Mouse (Mus musculus): ENCODE measurements at regions not wholly inside any gene's neighbourhood (a gene's known extent, or its start where the extent isn't known, plus 50 kb on each side); places are given as distances from the start of the nearest gene placed in this dataset.

DNA sequence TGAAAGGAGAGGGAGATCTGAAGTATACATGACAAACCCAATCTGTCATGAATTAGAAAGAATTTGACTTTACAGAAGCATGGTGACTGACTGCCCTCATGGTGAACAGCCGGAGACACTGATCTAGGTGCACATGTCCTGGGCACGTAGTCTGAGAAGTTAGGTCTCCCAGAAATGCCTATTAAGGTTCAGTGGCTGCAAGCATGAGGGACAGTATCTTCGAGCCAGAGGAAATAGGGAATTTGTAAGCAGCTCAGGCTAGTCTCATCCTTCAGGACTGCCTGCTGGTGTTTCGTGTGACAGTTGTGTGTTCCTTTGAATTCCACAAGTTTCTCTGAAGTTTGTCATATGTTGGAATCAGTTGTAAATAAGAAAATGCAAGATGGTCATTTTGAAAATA lies 189.2 kb upstream of the Ttc29 start:
- 69% methylated on average over 4 of the region's 4 CpGs for WGBS
- Histone ChIP-seq H3K4me3 (no peak overlapping the region), H3K27ac (replicated peaks) (peak overlapping the region; percentile 57), H3K9ac (no peak overlapping the region), H3K4me1 (replicated peaks) (peaks cover 9% of the 10 kb centered on the region; the same call in 1 of the 2 replicates), H3K9me3 (no peaks in the 10 kb centered on the region), H3K36me3 (no peaks in the 10 kb centered on the region), H3K4me2 (no peak overlapping the region), H3K27me3 (no peaks in the 10 kb centered on the region)
- no peak for ATAC-seq (ENCODE audit: low read depth)

DNA sequence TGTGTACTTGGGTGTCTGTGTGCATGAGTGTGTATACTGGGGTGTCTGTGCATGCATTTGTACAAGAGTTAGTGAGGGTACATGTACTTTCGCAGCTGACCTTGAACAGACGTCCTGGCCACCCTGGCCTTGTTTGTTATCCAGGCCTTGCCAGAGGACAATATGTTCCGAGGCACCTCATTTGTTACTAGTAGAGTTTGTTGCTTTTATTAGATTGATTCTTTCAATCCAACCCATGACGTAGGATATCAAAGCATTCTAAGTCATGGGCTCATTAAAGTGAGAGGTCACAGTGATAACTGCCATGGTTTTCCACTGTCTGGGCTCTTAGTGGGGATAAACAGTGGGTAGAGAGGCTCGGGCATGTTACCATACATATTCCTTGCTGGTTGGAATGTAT lies 188.1 kb upstream of the Ttc29 start:
- WGBS = 87% methylated on average over 5 of the region's 5 CpGs
- Histone ChIP-seq H3K4me2 (no peak overlapping the region), H3K4me1 (replicated peaks) (peaks cover 9% of the 10 kb centered on the region; the same call in 1 of the 2 replicates), H3K4me3 (no peak overlapping the region), H3K36me3 (no peaks in the 10 kb centered on the region), H3K27me3 (no peaks in the 10 kb centered on the region), H3K9me3 (no peaks in the 10 kb centered on the region), H3K9ac (no peak overlapping the region), H3K27ac (replicated peaks) (no peak overlapping the region)
- ATAC-seq (ENCODE audit: low read depth) = no peak

DNA sequence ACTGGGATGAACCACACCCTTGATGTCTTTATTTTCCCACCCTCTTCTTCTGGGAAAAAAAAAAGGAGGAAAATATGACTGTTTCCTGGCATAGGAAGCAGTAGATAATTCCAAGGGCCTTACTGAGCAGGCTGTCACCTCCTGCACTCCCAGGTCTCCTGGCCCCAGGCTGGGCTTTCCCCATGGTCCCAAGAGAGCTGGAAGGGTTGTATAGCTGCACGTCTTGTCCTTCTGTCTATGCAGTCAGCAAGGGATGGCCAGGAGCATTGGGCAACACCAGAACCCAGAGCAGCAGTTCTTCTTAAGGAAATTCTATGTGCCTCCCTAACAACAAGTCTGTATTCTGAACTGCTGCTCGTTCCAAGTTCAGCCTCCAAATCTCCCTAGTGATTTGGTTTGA lies 185.7 kb upstream of the Ttc29 start:
- no peak overlapping the region for H3K27ac ChIP-seq (replicated peaks)
- no peak overlapping the region for H3K4me2 ChIP-seq
- peaks cover 9% of the 10 kb centered on the region; the same call in 1 of the 2 replicates for H3K4me1 ChIP-seq (replicated peaks)
- H3K9me3 ChIP-seq = no peaks in the 10 kb centered on the region
- H3K4me3 ChIP-seq = no peak overlapping the region
- no peak for ATAC-seq (ENCODE audit: low read depth)
- no peaks in the 10 kb centered on the region for H3K27me3 ChIP-seq
- no peaks in the 10 kb centered on the region for H3K36me3 ChIP-seq
- H3K9ac ChIP-seq = no peak overlapping the region
- WGBS = 88% methylated on average over 2 of the region's 2 CpGs

DNA sequence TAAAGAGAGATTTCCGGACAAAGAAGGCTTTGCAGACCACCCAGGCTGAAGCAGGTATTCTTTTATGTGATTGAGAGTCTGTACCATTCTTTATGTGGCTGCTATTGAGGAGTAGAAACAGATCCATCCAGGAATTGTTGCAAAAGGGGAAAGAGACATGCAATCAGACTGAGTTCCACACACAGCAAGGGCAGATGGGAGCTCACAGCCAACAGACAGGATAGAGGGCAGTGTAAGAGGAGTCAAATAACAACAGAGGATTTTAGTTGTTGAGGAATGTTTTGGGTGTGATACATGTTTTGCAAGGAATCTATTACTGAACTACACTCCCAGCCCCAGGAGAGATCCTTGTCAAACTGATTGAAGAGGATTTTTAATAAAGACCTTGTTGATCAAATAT lies 184.2 kb upstream of the Ttc29 start:
- H3K4me3 ChIP-seq = no peak overlapping the region

DNA sequence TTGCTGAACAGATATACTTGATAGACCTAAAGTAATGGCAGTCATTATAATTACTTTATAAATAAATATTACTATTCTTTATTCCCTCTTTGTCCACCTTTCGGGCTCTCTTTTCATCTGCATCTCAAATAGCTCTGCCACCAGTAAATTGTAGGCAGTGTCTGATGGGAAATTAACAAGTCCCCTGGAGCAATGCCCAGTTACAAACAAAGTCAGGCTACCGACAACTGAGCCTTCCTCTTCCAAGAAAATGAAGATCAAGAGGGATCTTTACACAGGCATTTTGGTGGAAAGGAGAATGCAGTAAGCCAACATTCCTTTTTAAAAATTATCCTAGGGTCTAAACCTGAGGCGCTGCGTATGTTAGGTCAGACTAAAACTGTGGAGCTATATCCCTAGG lies 181.3 kb upstream of the Ttc29 start:
- WGBS = 71% methylated on average over 4 of the region's 4 CpGs
- H3K9me3 ChIP-seq = no peaks in the 10 kb centered on the region
- no peak overlapping the region for H3K4me3 ChIP-seq
- no peak overlapping the region for H3K27ac ChIP-seq (replicated peaks)
- no peaks in the 10 kb centered on the region for H3K36me3 ChIP-seq
- H3K27me3 ChIP-seq = no peaks in the 10 kb centered on the region
- no peak overlapping the region for H3K4me2 ChIP-seq
- no peak overlapping the region for H3K9ac ChIP-seq
- no peaks in the 10 kb centered on the region for H3K4me1 ChIP-seq (replicated peaks)
- ATAC-seq (ENCODE audit: low read depth) = no peak

More for the DNA sequence above, 184.2 kb upstream of the Ttc29 start:
- Histone ChIP-seq H3K27ac (replicated peaks) (no peak overlapping the region), H3K36me3 (no peaks in the 10 kb centered on the region), H3K27me3 (no peaks in the 10 kb centered on the region), H3K4me2 (no peak overlapping the region), H3K9ac (no peak overlapping the region), H3K9me3 (no peaks in the 10 kb centered on the region), H3K4me1 (replicated peaks) (peaks cover 5% of the 10 kb centered on the region; the same call in 1 of the 2 replicates)
- WGBS = 69% methylated on average over 1 of the region's 1 CpGs
- no peak for ATAC-seq (ENCODE audit: low read depth)

DNA sequence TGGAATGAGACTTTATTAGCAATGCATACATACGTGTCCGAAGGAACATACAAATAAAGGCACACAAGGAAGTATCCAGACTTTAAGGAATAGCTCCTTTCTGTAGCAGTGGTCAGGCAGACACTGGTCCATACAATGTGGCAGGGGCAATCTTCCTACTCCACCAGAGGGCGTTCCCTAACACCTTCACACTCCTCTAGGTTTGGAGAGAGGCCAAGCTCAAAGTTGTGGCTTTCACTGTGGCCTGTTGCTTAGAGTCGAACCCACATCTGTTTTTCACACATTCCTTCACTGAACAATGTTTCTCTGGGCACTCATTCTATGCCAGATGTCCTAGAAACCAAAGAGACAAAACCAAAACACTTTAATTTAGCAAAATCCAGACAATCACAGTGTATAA lies 178.4 kb upstream of the Ttc29 start:
- Histone ChIP-seq H3K27me3 (no peaks in the 10 kb centered on the region), H3K36me3 (no peaks in the 10 kb centered on the region), H3K4me2 (no peak overlapping the region), H3K9ac (no peak overlapping the region), H3K9me3 (no peaks in the 10 kb centered on the region), H3K4me1 (replicated peaks) (no peaks in the 10 kb centered on the region), H3K4me3 (no peak overlapping the region), H3K27ac (replicated peaks) (no peak overlapping the region)
- ATAC-seq (ENCODE audit: low read depth) = no peak
- WGBS = 88% methylated on average over 4 of the region's 4 CpGs

- H3K27me3 ChIP-seq = no peaks in the 10 kb centered on the region
- no peak overlapping the region for H3K4me3 ChIP-seq
- no peak overlapping the region for H3K9ac ChIP-seq
- WGBS = 50% methylated on average over 1 of the region's 1 CpGs
- H3K4me1 ChIP-seq (replicated peaks) = no peaks in the 10 kb centered on the region
- no peak overlapping the region for H3K27ac ChIP-seq (replicated peaks)
- no peak overlapping the region for H3K4me2 ChIP-seq
- no peak for ATAC-seq (ENCODE audit: low read depth)
- no peaks in the 10 kb centered on the region for H3K9me3 ChIP-seq
- H3K36me3 ChIP-seq = no peaks in the 10 kb centered on the region
Observed at GRCm38 (mm10) chr8:78037218-78037617, 175.9 kb upstream of the Ttc29 start.

- 90% methylated on average over 3 of the region's 3 CpGs for WGBS
- Histone ChIP-seq H3K27me3 (no peaks in the 10 kb centered on the region), H3K4me3 (no peak overlapping the region), H3K36me3 (no peaks in the 10 kb centered on the region), H3K4me1 (replicated peaks) (no peaks in the 10 kb centered on the region), H3K9me3 (no peaks in the 10 kb centered on the region), H3K27ac (replicated peaks) (no peak overlapping the region), H3K4me2 (no peak overlapping the region), H3K9ac (no peak overlapping the region)
- ATAC-seq (ENCODE audit: low read depth) = no peak
Observed at GRCm38 (mm10) chr8:78046691-78047090, 166.4 kb upstream of the Ttc29 start.

DNA sequence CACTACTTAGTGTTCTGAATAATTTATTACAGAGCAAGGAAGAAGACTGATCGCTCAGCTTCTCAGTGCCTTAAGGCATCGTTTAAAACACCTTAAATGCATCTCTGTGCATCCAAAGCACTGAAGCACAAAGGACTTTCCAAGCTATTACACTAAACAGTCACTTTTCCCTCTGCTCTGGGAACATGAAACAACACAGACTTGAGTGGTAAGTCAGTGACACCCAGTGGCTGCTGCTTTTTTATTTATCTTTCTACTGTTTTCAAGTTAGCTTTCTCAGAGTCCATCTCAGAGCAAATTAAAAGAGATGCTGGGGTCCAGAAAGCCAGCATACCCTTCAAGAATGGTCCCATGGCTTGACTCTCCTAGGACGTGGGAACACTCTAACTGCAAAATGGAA lies 162.3 kb upstream of the Ttc29 start:
- Histone ChIP-seq H3K9me3 (no peaks in the 10 kb centered on the region), H3K4me3 (no peak overlapping the region), H3K27ac (replicated peaks) (no peak overlapping the region), H3K4me1 (replicated peaks) (no peaks in the 10 kb centered on the region), H3K36me3 (no peaks in the 10 kb centered on the region), H3K27me3 (no peaks in the 10 kb centered on the region), H3K4me2 (no peak overlapping the region), H3K9ac (no peak overlapping the region)
- ATAC-seq (ENCODE audit: low read depth) = no peak
- WGBS = 66% methylated on average over 3 of the region's 3 CpGs

GRCm38 (mm10) chr8:78054435-78054834 lies 158.7 kb upstream of the Ttc29 start:
- Histone ChIP-seq H3K9ac (no peak overlapping the region), H3K36me3 (no peaks in the 10 kb centered on the region), H3K4me1 (replicated peaks) (no peaks in the 10 kb centered on the region), H3K4me3 (no peak overlapping the region), H3K9me3 (no peaks in the 10 kb centered on the region), H3K4me2 (no peak overlapping the region), H3K27me3 (no peaks in the 10 kb centered on the region), H3K27ac (replicated peaks) (no peak overlapping the region)
- WGBS = 16% methylated on average over 5 of the region's 5 CpGs
- no peak for ATAC-seq (ENCODE audit: low read depth)

DNA sequence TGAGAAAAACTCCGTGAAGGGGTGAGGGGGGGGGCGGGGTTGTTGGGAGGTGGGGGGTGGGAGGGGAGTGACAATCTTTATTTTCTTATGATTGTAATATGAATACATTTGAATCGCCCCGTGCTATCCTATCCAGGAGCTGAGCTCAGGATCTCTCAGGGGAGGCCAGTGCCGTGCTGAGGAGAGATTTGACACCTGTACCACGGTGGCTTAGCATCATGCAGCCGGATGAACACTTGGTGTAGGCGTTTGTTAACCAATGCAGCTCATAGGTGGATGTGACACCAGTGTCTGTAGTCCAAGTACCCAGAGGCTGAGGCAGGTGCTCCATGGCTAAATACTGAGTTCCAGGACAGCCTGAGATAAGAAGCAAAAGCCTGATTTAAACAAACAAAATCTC lies 158.2 kb upstream of the Ttc29 start:
- 21% methylated on average over 8 of the region's 8 CpGs for WGBS
- Histone ChIP-seq H3K9me3 (no peaks in the 10 kb centered on the region), H3K9ac (no peak overlapping the region), H3K4me1 (replicated peaks) (no peaks in the 10 kb centered on the region), H3K4me2 (no peak overlapping the region), H3K4me3 (no peak overlapping the region), H3K27ac (replicated peaks) (no peak overlapping the region), H3K36me3 (no peaks in the 10 kb centered on the region), H3K27me3 (no peaks in the 10 kb centered on the region)
- no peak for ATAC-seq (ENCODE audit: low read depth)

- H3K9ac ChIP-seq = no peak overlapping the region
- H3K27me3 ChIP-seq = no peaks in the 10 kb centered on the region
- H3K4me3 ChIP-seq = no peak overlapping the region
- ATAC-seq (ENCODE audit: low read depth) = no peak
- H3K9me3 ChIP-seq = no peaks in the 10 kb centered on the region
- no peak overlapping the region for H3K4me2 ChIP-seq
- no peak overlapping the region for H3K27ac ChIP-seq (replicated peaks)
- no peaks in the 10 kb centered on the region for H3K36me3 ChIP-seq
- 56% methylated on average over 3 of the region's 3 CpGs for WGBS
- H3K4me1 ChIP-seq (replicated peaks) = no peaks in the 10 kb centered on the region
Observed at GRCm38 (mm10) chr8:78055531-78055930, 157.6 kb upstream of the Ttc29 start.

GRCm38 (mm10) chr8:78057357-78057756 lies 155.7 kb upstream of the Ttc29 start:
- Histone ChIP-seq H3K4me2 (no peak overlapping the region), H3K9me3 (no peaks in the 10 kb centered on the region), H3K27me3 (no peaks in the 10 kb centered on the region), H3K27ac (replicated peaks) (no peak overlapping the region), H3K4me1 (replicated peaks) (no peaks in the 10 kb centered on the region), H3K9ac (no peak overlapping the region), H3K4me3 (no peak overlapping the region), H3K36me3 (no peaks in the 10 kb centered on the region)
- WGBS = 81% methylated on average over 4 of the region's 4 CpGs
- ATAC-seq (ENCODE audit: low read depth) = no peak

Measured in neural tube, embryonic 13.5 days (tissue).